Mouse (Mus musculus): ENCODE results near the gene Phtf1.

The Phtf1 gene

DNA sequence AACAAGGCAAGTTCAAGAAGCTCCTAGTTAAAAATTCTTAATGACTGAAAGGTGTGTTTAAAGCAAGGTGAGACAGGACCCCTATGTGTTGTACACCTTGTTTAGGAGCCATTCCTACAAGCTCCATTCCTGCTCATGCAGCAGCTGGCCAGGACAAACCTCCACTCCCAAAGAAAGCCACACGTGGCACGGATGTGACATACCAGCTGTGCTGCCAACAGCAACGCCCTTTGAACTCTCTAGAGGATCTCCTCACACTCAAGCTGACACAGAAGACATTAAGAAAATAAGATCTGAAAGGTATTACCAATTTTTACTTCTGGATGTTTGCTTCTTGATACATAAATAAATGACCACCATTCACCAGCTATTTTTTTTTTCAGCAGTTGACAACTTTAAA, 59.0 kb downstream of the Phtf1 start:
- no peak for DNase-seq

DNA sequence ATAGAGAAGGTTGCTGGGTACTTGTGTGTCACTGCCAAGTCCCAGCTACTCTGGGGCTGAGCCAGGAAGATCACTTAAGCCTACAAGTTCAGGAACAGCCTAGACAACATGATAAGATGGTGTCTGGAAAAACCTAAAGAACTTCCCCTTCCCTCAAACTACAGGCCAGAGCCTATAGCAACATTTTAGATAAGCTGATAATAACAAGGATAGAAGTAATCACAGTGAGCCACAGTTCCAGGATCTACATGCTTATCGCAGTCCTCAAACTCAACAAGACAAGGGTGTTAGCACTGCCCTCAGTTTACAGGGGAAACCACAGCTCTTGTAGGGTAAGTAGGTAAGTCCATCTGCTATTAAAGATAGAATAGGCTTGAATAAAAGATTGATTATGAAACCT, 64.2 kb downstream of the Phtf1 start:
- DNase-seq, result no peak

DNA sequence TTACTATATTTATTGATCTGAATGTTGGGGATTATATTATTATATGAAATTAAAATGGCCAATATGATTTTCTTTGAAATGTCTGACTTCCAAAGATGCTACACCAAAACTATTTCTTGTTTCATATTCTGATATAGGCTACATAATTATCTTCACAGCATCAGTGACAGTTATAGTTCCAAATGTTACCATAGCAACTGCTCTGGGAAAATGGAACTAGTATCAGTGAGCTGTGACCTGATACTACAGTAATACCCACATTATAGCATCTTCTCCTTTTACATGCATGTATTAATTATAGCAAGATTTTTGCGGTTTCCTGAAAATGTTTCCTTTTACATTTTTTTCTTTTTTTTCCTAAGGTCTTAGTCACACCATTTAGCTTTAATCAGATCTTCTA, 64.8 kb downstream of the Phtf1 start:
- DNase-seq, result no peak

DNA sequence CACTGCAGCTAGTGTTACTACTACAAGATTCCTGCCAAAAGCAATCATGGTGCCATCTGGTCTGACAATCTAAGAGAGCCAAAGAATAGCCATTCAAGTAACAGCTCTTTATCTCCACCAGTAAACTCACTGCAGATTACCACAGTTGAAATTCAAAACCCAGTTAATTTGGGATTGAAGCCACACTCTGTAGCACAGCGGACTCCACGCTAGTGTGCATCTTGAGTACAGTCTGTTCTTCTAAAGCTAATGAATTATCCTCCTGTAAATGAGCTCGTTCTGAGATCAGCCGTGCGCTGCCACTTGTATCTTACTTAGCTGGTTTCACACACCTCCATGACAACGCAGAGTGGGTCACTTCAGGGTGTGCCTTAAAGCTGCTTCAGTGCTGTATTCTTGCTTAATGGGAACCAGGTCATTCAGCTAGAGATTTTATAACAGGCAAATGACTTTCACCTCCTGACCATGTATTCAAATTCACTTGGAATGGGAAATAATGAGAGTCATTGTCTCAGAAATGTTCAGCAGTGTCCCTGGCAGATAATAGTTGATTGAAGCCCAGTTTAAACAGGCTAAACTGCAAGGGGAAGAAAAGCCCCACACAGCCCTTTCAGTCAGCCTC, 91.2 kb downstream of the Phtf1 start:
- no peak for DNase-seq

DNA sequence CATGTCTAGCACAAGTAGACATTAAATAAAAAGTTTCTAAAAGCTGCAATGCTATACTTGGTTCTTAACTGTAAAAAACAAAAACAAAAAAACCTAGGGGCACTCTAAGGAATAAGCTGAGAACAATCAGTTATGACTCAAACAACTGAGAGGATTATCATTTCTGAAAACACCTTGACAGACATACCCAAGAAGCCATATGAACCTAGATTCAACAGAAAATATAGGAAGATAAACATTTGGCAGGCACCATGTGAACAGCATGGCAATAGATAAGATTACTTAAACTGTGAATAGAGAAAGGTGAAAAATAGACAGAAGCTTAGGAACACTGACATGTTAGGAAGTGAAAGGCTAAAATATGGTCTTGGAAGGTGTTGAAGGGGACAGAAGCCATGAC, 101.5 kb downstream of the Phtf1 start:
- no peak for DNase-seq

Data from lung, postnatal 4 days (tissue).